Mouse (Mus musculus) WW6 (cell line): ENCODE measurements around the gene Rpl13a.

Source experiments
- DNase-seq: peaks from one replicate; pipeline ENCODE4 v3.0.0-alpha.2; 2013; ENCODE audit warnings: low read depth, low spot score

The Rpl13a gene

GRCm38 (mm10) chr7:45091001-45091990, 37.3 kb downstream of the Rpl13a start:
- no peak for DNase-seq

GRCm38 (mm10) chr7:45090251-45090977, 38.1 kb downstream of the Rpl13a start:
- no peak for DNase-seq

GRCm38 (mm10) chr7:45088597-45088996, 40.0 kb downstream of the Rpl13a start:
- no peak for DNase-seq

GRCm38 (mm10) chr7:45086084-45086483, 42.5 kb downstream of the Rpl13a start:
- no peak for DNase-seq

- DNase-seq, result no peak
Observed at GRCm38 (mm10) chr7:45083300-45083890, 45.2 kb downstream of the Rpl13a start.

DNA sequence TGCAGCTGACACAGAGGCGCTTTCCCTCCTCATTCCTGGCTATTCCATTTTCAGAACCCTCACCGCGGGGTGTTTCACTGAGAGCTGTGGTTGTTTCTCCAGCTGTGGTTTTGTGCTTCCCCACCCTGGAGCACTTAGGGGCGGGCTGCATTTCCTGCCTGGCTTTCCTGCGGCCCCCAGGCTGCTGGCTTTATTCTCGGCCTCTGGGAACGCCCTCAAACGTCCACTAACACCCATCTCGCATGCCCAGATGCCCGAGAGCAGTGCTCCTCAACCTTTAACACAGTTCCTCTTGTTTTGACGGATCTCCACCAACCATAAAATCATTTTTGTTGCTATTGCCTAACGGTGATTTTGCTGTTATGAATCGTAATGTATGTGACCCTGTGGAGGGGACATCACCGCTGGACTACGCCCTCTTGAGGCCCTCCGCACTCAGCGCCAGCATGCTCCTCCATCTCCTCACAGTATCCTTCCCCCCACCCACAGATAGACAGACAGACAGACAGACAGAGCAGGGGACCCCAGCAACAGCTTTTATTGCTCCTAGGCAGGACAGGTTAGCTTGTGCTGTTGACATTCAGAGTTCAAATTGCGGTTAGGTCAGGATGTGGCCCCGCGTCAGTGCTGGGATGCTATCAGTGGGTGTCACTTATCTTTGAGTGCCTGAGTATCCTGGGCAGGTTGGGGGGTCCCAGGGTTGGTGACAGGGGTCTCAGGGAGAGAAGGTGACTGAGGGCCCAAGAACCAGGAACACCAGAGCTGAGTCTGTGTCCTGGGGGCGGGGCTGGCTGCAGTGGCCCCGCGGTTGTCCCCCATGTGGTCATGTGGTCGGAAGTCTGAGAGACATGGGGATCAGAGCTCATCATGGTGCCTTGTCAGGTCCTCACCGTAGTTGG, 45.9 kb downstream of the Rpl13a start:
- no peak for DNase-seq

- DNase-seq, result no peak
Observed at GRCm38 (mm10) chr7:45081016-45081415, 47.5 kb downstream of the Rpl13a start.

GRCm38 (mm10) chr7:45079856-45080255, 48.7 kb downstream of the Rpl13a start:
- no peak for DNase-seq

- DNase-seq, result no peak
Observed at GRCm38 (mm10) chr7:45078513-45078912, 50.0 kb downstream of the Rpl13a start.

DNA sequence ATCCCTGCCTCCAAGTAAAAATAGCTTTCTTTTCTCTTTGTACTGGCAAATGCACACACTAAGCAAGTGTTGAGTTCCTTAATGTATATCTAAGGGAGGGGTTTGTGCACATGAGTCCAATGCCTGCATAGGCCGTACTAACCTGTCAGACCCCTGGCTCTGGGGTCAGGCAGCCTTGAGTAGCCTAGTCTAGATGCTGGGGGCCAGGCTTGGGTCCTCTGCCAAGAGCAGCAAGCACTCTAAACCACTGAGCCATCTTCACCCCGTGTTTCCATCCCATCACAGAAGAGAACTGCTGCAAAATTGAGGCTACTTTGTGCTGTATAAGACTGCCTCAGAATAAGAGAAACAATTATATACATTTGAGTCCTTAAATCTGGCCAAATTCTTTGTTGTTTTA, 50.7 kb downstream of the Rpl13a start:
- no peak for DNase-seq

- no peak for DNase-seq
Observed at GRCm38 (mm10) chr7:45077322-45077721, 51.2 kb downstream of the Rpl13a start.

DNA sequence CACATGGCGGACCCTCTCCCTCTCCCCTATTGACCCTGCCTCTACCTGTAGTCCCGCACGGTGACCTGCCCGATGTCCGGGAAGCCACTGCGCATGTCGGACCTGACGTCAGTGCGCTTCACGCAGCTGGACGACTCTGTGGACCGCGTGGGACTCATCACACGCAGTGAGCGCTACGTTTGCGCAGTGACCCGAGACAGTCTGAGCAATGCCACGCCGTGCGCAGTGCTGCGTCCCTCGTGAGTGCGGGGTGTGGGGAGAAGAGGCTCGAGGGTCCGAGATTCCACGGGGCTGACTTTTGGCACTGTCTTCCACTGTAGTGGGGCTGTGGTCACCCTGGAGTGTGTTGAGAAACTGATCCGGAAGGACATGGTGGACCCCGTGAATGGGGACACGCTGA, 52.1 kb downstream of the Rpl13a start:
- DNase-seq, result no peak
